Mouse (Mus musculus): ENCODE results near the gene Pygo1.

Gene Pygo1

DNA sequence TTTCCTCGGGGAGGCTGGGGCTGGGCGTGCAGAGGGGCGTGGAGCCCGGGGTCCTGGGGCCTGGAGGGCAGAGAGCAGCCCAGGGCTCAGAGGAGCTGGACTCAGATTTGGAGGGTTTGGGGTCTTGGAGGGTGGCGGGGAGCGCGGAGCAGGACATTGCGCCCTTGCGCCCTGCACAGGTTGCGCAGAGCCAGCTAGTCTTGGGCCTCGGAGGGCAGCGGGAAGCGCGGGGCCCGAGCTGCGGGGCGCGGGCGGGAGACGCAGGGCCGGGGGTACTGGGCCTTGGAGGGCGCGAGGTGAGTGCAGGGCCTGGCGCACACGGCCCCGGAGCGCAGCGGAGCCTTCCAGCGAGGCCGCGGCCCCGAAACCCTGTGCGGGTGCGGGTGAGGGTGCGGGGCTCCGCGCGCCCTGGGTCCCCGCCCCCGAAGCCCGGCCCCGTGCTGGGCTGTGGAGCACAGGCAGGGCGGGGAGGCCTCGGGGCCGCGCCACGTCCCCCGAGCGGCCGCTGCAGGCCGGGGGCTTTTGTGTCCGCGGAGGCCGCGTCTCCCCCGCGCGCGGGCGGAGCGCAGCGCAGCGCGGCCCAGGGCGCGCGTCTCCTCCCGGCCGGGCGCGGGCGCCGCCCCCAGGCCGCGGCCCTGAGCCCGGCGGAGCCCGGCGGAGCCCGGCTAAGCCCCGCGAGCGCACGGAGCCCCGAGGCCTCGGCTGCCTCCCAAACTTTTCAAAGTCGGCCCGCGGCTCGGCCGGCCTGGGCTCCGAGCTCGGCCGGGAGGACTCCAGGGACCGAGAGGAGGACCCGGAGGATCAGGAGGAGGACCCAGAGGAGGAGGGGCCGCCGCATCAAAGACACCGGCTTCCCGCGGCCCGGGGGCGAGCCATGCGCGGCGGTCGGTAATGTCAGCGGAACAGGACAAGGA is at the start of gene Pygo1:
Pygo1 (plus strand) TSS at position 625 of the 914 bp plus-strand sequence.
- DNase-seq (ENCODE audit: low spot score), result peak; percentile 29

DNA sequence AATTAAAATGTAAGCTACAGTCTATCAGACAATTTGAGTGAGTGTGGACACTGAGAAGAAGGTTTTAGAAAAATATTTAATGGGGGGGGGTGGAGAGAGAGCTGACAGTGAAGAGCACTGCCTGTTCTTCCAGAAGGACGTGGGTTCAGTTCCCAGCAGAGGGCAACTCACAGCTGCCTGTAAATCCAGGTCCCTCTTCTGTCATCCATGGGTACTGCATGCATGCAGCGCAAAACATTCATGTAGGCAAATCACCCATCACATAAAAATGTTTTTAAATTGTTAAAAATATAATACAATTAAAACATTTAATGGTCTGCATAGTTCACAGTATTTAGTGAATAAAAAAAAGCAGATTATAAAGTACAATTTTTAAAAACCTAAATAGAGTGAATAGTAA is 49.6 kb upstream of the Pygo1 start:
- no peak for DNase-seq (ENCODE audit: low spot score)

DNA sequence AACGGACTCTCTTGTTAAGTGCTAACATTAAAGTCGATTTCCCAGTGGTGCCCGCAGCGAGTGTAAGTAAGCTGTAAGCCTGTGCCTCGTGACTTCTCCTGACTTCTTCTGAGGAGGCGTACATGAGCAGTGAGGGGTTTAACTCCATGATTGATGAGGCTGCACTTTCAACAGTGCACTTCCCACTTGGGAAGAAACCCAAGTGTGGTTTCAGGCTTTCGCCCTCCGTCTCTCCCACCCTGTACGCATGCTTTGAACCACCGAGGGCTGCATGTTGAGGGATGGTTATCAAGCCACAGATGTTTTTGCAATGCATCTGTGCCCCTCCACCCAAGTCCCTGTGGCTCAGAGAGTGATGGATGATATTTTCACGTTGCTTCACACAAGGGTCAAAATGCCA is 47.5 kb upstream of the Pygo1 start:
- no peak for DNase-seq (ENCODE audit: low spot score)

DNA sequence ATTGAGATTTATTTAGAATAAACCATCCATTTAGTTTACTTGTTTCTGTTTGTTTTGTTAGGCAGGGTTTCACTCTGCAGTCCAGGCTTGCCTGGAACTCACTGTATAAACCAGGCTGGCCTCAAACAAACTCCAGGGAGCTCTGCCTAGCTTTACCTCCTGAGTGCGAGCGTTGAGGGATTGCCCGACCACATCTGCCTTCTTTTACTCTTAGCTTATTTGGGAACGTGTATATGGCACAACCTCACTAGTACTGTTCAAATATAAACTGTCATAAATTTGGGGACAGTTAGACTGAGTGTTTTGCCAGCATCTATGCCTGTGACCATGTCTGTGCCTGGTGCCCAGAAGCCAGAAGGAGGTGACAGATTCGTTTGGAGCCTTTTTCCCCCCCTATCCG is 46.8 kb upstream of the Pygo1 start:
- DNase-seq (ENCODE audit: low spot score), result no peak

DNA sequence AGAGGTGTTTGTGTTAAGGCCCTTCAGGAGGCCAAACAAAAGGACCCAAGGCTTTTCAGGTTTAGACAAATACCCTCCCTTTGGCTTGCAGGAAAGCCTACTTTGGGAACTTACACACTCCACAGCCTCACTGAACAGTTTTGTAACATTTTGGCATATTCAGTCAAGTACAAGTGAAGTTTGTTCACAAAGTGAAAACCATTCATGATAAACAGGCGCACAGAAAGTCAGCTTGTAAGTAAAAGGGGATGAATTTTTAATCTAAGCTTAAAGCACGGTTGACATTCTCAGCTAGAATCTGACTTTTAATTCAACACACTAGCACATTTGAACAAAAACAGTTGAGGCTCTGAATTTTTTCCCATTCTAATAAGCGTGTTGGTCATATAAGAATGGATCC is 45.8 kb upstream of the Pygo1 start:
- no peak for DNase-seq (ENCODE audit: low spot score)

DNA sequence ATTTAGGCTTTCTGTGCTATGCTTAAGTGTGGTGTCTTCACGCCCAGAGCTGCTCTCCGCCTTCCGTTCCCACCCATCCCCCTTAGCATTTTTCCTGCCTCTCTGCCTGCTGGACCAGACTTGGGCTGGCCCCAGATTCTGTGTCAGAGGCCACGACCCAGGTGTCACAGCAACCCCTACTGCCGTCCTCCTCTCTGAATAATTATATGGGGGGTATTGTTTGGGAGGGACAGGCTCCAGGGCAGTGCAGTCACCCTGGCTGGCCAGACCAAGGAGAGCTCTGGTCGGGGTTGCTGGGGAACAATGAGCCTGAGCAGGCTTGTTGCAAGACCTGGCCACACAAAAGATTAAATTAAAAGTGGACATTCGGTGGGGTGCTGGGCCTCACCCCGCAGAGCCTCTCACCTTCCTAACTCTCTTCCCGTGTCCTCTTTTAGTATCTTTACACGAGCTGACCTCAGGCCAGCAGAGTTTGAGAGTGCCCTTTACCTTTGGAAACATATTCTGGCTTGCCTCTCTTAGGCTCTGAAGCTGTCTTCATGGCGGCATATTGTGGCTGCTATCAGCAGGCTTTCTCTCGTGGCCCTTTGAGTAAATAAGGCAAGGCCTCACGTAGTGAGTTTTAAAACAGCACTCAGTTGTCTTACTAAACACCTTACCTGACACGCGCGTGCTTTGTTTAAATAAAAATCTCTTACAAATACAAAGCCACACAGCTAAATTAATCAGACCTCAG is 45.1 kb upstream of the Pygo1 start:
- DNase-seq (ENCODE audit: low spot score), result no peak

DNA sequence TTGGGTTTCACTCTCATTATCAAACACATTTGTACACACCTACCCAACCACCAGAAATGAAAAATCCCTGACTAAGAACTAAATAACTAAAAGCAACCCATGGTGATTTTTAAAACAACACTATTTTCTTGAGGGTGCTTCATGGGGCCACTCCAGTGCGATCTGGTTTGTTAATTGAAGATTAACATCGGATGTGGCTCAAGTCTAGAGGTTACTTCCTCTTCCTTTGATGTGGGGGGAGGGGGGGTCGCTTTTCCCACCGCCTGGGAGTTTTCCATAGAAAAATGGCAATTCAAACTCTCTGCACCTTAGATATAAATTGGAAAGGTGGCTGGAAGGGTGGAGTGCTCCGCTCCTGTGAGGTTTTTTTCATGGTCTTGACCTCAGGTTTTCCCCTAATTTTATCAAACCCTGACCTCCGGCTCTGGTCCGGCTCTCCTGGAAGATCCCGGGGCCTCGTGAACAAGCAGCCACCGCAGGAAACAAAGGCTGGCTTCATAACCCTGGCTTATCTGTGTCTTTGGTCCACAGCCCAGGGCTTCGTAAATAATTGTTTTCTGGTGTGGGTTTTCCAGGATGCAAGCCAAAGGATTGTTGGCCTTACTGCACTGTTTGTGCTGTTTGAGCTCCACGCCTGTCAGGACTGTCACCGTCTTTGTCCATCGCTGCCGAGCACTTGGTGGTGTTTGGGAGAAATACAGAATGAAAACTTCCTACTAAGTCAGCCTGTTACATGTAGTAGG is 44.2 kb upstream of the Pygo1 start:
- peak; percentile 40 for DNase-seq (ENCODE audit: low spot score)

DNA sequence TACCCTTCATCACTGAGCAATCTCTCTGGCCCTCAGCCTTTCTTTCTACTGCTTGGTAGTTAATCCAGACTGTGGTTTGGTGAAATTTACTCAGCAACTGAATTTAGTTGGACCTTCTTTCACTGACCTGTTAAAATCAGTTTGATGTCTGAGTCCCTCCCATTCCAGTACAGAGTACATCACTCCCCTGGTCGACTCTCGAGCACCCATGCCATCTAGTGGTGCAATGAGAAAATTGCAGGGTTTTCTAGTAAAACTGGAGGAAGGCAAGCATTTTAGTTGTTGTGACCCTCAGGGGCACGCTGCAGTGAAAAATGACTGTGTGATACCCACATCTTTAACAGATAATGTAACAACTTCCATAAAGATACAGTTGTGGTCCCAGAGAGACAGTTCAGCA is 41.5 kb upstream of the Pygo1 start:
- no peak for DNase-seq (ENCODE audit: low spot score)

DNA sequence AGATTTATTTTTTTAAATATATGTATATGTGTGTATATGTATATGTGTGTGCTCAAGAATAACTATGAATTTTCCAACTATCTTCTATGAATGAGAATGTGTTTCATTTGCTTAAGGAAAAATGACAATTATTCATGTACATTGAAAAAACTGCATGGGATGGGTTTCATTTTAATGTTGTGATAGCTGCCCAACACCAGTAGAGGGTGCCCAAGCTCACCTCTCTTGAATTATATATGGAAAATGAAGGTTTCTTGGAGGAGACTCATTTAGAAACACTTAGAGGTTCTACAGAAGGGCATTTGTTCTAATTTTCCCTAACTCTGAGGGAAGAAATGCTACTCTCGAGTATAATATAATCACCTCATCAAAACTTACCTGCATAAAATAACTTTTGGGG is 35.7 kb upstream of the Pygo1 start:
- DNase-seq (ENCODE audit: low spot score), result no peak

DNA sequence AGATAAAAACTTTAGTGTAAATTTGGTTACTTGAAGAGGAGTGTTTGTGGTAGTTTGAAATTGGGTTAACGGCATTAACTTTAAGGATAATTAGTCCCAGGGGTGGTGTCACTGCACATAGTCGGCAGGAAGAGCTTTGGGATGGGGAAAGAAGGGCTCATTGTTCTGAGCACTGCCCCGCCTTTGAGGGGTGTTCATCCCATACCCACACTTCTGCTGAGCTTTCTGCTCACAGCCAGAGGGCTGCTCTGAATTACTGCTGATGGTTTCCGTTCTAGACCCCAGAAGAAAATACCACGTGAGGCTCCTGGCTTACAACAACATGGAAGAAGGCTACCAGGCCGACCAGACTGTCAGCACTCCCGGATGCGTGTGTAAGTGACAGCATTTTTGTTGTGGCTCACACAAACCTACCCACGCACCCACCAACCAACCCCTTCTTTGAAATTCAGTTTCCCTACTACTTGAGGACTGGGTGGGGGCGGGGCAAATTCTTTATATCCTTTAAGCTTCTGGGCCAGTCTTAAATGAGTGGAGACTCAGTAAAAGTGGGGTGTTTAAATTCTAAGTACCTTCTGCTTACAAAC is 34.9 kb upstream of the Pygo1 start:
- no peak for DNase-seq (ENCODE audit: low spot score)

DNA sequence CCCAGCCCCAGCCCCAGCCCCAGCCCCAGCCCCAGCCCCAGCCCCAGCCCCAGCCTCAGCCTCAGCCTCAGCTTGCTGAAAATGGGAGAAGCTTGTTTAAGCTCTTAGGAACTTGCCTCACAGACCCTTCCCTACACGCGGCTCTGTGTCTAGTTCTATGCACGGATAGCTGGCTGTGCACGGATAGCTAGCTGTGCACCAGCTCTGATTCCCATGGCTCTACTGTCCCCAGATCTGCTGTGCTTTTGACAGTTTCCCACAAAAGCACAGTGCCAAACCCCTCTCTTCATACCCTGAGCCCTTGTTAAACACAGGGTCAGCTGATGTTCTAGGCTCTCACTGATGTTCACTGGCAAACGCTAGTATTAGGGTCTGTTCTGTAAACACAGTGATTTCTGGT is 32.7 kb upstream of the Pygo1 start:
- DNase-seq (ENCODE audit: low spot score), result no peak

DNA sequence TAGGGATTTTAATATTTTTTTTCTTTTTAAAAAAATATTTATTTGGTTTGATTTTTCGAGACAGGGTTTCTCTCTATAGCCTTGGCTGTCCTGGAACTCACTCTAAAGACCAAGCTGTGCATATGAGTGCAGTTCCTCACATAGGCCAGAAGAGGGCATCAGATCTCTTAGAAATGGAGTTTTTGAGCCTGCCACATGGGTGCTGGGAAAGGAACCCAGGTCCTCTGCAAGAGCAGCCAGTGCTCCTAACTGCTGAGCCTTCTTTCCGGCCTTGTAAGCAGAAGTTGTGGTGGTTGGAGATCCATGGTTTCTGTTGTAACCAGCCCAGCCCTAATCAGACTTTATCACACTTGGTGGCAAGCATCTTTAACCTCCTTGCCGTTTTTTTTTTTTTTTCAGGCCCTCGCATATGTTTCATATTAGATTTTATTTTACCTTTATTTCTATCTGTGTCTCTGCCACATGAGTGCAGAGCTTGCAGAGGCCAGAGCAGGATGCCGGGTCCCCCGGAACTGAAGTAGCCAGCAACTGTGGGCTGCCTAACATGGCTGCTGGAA is 30.6 kb upstream of the Pygo1 start:
- no peak for DNase-seq (ENCODE audit: low spot score)

DNA sequence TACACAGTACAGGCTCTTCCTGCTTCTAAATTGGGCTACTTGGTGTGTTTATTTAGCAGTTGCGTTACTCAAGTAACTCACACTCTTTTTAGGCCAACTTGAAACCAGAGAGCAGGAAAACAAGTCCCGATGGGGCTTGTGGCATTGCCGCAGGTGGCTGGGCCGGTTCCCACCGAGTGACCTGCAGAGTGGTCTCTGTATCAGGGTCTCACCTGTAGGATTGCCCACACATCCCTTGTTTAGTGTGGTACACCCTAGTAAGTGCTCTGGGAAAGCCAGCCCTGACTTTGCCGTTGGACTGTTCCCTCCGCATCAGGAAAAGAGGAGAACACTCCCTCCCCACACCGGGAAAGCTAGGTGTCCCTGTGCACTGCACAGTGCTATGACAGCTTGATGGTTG is 23.4 kb upstream of the Pygo1 start:
- DNase-seq (ENCODE audit: low spot score), result no peak

DNA sequence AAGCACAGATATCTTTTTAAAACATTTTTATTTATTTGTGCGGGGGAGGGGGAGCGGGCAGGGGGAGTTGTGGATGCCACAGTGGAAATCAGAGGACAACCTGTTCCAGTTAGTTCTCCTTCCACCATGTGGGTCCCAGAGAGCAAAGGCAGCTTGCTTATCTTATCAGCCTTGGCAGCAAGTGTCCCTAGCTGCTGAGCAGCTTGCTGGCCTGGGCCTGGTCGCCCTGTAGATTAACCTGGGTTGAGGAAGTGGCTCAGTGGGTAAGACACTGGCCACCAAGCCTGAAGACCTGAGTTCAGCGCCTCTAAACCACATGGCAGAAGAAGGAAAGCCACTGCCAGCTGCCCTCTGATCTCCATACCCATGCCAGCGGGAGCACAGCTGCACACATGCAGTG is 22.8 kb upstream of the Pygo1 start:
- no peak for DNase-seq (ENCODE audit: low spot score)

DNA sequence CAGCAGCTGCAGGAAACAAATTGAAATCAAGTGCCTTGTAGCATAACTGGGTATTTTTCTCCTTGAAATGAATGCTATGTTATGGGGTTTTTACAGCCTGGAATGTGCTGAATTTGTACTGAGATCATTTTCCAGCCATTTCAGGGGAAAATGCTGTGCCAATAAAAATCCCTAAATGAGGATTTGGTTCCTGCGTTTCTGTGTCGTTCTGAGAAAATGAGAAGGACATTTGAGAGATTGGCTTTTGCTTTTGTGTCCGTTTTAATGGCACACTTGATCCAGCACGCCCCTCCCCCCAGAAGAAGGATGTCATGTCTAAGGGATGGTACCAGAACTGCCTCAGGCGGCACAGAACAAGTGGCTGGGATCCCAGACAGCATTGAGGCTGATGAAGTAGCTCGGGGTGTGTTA is 18.7 kb upstream of the Pygo1 start:
- no peak for DNase-seq (ENCODE audit: low spot score)

DNA sequence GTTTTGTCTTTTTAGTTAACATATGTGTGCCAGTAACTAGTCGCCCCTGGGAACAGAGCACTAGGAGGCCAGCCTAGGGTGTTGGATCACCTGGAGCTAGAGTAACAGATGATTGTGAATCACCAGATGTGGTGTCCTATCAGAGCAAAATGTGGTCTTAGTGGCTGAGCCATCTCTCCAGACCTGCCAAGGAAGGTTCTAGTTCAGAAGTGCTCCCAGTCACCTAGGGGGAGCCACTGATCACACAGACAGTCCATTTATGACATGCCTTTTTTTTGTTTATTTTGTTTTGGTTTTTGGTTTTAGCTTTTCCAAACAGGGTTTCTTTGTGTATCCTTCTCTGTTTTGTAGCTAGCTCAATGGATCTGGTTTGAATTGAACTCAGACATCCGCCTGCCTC is 14.1 kb upstream of the Pygo1 start:
- no peak for DNase-seq (ENCODE audit: low spot score)

DNA sequence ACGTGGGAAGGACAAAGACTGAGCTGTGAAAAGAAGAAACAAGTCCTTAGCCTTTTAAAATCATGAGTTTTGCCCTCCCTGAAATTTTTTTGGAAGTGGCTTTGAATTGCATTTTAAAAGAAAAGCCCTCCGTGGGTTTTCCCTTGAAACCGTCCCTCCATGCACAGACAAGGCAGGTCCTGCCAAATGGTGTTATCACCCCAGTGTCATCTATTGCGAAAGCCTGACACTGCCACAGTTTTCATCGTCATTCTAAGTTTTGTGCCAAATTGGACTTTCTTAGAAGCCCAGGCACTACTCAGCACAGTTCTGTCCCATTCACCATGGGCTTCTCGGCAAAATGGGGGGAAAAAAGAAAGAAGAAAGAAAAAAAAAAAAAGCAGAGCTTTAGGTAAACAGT is 11.9 kb upstream of the Pygo1 start:
- DNase-seq (ENCODE audit: low spot score), result no peak

DNA sequence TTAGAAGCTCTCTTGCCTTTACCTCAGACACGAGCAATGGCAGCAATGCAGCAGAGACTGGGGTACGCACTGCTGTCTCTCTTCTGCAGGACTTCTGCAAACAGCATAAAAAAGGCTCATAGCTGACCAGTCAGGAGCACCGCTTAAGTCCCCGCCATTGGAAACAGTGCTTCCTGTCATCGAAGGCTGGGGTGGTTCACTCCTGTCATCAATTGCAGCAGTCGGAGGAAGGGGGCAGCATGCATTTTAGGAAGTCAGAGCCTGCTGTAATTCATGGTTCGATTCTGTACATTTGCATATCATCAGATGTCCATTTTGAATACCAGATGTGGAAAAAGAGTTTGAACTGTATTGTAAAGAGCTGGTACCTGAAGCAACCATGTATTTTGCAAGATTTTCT is 9.7 kb upstream of the Pygo1 start:
- DNase-seq (ENCODE audit: low spot score), result no peak

DNA sequence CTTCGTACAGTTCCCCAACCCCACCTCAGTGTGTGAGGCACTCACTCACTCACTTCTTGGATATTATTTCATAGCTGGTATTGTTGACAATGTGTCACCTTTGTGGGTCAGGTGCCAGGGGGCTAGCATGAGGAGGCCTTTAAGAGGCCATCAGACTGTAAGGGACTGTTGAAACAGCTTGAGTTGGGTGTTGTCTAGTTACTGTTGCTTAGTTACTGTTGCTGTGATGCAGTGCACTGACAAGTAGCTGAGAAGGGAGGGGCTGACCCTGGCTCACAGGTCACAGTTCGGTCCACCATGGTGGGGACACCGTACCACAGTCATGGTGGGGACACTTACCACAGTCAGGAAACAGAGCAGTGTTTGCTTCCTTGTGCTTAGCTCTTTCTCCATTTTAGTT is 2.4 kb upstream of the Pygo1 start:
- DNase-seq (ENCODE audit: low spot score), result no peak

DNA sequence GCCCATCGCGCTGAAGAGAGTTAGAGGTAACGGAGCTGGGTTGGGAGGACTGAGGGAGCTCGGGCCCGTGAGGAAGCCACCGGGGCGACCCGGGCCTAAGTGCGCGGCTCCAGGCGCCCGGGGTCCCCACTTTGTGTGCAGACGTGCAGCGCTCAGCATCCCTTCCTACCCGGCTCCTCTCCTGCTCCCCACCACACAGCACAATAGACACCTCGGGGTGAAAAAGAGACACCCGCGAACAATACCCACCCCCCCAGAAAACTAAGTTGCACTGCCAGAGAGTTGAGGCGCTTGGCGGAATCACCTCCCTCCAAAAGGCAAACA is 452 bp downstream of the Pygo1 start:
- no peak for DNase-seq (ENCODE audit: low spot score)

DNA sequence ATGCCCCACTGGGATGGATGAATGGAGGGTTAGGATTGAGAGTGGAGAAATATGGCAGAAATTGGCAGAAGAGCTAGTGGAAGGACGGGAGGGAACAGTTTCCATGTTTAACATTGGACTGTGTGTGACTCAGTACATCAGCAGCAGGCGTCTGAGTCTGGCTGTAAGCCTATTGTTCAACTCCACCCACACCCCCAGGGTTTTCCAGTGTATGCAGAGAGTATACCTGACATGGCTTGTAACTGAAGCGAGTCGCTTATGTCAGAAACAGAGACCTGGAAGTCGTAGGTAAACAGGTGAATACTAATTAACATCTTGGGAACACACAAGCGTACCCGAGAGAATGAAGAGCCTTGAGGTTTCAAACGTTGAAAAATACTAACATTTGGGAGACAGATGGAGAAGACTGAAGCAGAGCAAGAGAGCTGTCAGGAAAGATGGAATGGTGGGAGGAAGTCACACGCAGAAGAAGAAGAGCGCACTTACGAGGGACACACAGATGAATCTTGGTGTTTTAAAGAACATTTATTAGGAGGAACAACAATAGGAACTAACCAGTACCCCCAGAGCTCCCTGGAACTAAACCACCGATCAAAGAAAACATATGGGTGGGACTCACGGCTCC is 5.8 kb downstream of the Pygo1 start:
- no peak for DNase-seq (ENCODE audit: low spot score)

DNA sequence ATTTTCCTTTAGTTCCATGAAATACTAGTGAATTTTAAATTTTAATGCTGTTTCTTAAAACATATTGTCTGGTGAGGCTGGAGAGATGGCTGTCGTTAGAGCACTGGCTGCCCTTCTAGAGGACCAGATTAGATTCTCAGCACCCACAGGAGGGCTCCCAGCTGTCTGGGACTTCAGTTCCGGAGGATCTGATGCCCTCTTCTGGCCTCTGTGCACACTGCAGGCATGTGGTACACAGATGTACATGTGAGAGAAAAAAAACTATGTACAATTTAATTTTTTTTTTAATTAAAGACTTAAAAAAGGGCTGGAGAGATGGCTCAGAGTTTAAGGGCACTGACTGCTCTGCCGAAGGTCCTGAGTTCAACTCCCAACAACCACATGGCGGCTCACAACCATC is 9.9 kb downstream of the Pygo1 start:
- DNase-seq (ENCODE audit: low spot score), result no peak

Measured in ovary, adult 18-20 months (tissue).